Mouse (Mus musculus): Measurements from ENCODE around the gene Mpig6b.

DNA sequence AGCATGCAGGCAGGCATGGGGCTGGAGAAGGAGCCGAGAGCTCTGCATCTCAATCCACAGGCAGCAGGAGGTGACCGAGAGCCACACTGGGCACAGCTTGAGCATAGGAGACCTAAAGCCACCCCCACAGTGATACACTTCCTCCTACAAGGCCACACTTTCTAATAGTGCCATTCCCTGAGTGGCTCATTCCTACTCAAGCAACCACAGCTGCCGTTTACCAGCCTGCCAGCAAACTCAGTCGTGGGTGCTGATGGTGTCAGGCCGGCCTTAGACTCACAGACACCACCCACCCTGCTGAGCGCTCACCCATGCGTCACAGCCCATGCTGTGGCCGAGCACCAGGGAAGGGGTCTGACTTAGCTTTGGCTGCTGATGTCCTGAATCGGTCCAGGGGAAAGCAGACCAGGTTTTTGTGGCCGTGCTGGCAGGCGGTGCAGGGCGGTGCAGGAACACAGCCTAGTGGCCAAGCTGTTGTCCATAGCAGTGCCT is 31.2 kb upstream of the Mpig6b start:
- TF ChIP-seq GATA1 (IDR thresholded peaks at IDR 0.05; ENCODE audit: borderline replicate concordance, low read length): no peak
- no peak for TF ChIP-seq FLI1 (IDR thresholded peaks at IDR 0.05; ENCODE audit: low read length)

All from megakaryocyte, embryonic 14.5 days (primary cell).